Mouse (Mus musculus) adrenal gland, adult (tissue): ENCODE data around the gene Nhp2.
"Not testable (repeated sequence)": the region's sequence is repeated elsewhere in the genome, so short reads cannot be mapped to it uniquely, and the experiment has no call there.

Experiments used
- DNase-seq, 2 experiments: peaks; one replicate each; pipeline ENCODE4 v3.0.0; 2022 to 2023; ENCODE audit warnings: low spot score in 1 of 2; ENCODE audit not compliant: inconsistent age in 2 of 2

The Nhp2 gene

DNA sequence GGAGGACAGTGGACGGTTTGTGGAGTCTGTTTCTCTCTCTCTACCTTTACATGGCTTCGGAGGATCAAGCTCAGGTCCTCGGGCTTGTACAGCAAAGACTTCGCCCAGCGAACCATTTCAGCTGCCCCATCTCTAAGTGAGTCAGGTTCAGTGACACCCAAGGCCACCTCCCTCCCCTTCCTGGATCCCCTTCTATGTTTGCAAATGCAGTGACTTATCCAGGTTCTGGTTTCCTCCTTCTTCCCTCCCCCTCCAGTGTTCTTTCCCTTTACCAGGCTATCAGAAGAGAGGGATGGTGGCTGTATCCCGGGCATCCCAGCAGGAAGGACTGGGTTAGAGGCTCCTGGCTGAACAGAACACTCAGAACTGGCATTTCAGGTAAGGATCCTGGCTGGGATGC is 34.2 kb downstream of the Nhp2 start:
- DNase-seq: peak in 1 of 2 experiments; percentile 56

DNA sequence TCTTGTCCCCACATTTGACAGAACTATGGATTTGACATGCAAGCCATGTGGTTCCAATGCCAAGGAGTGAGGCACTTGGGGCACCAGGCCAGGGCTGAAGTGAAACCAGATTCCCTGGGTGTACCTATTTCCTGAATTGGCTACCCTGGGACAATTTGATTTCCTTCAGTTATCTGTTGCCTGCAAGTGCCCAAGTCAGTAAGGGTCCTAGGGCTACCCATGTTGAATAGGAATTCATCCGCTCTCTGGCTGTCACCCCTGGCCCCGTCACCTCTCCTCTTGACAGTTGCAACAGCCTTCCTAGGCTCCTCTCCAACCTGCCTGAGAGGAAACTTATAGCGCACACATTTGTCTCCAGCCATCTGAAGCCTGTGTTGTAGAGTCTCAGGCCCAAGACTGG is 35.4 kb downstream of the Nhp2 start:
- DNase-seq: peak in 1 of 2 experiments; percentile 53

DNA sequence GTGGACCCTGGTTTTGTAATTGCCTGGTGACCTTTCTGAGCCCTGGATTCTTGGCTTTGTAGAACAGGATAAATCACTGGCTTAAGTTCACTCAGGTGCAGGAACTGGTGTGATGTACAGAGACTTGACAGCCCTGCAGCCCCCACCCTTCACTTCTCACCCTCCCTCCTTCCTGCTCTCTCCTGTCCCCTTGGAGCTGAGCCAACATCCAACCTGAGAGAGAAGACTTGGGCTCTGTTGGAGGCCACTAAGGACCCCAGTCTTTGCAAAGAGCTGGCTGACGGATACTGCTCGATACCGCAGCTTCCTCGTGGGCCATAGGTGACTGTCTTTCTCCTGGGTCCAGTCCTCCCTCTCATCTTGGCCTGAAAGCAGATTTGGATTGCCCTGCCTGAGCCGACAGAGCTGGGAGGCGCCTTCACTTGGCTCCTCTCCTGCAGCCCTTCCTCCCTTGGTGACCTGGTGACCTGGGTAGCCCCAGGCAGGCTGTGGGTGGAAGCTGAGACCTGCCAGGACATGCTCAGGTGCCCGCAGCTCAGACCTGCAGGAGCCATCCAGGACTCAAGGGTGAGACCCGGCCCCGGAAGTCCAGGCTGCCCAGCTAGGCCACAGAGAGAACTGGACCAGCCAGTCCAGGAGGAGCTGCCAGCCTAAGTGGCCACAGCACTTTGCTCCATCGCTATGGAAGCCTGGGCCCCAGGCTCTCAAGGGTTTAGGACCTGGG is 37.4 kb downstream of the Nhp2 start:
- peak in 1 of 2 experiments; percentile 43 for DNase-seq

DNA sequence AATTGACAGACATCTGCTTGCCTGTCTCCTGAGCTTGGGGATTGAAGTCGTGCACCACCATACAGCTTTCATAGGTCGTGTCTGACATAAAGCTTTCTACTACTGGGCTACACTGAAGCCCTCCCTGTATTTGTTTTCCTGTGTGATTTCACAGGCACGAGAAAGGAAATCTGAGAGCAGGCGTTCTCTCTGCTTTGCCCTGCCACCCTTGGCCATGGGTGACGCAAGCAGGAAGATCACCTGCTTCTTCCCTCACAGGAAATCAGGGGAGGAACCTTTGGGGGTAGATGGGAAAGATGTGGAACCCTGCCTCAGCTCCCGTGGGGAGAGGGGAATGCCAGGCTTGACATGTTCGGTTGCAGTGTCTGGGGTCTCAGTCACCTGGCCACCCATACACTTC is 38.8 kb downstream of the Nhp2 start:
- DNase-seq: no peak

DNA sequence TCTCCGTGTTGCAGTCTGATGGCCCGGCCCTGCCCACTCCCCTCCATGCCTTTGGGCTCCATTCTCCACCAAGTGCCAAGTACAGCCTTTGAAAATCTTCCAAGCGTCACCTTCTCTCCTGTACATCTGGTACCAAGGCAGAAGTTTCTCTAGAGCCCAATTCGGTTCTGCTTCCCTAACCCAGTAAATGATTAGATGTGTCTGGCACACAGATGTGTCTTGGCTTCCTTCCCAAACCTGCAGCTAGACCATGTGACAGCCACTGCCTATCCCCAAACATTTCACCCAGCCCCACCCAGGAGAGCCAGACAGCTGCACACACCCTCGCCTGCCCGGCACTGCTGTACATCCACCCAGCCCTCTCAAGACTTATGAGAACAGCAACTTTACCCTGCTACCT is 39.2 kb downstream of the Nhp2 start:
- DNase-seq: peak; percentile 62 to 76

DNA sequence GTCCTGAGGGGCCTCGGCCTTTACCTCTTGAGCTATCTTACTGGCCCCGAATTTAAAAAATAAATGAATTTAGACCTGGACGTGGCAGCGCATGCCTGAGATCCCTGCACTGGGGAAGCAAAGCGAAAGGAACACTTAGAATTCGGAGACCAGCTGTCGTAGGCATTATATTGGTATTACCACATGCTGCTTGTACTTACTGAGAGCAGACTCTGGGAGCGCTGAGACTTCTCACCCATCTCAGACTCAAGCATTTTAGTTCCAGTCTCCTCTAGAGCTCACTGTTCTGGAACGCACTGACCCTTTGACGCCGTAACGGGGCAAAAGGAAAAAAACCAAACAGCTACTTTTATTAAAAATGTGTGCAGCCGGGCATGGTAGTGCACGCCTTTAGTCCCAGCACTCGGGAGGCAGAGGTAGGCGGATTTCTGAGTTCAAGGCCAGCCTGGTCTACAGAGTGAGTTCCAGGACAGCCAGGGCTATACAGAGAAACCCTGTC is 42.4 kb downstream of the Nhp2 start:
- no peak for DNase-seq

DNA sequence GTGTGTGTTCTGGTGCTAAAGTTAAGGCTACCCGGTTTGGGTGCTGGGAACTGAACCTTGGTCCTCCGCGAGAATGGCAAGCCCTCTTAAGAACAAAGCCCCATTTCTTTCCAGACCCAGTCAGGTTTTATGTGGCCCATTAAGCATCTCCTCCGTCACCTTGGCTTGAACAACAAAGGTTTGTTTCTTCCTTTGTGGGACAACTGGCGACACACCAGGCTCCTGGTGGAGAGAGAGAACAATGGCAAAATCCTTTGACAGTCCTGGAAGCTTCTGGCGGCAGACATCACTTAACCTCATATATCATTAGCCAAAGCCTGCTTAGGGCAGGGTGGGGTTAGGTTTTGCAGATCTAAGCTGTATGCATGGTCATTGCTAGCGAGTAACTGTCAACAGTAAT is 43.1 kb downstream of the Nhp2 start:
- DNase-seq: no peak

DNA sequence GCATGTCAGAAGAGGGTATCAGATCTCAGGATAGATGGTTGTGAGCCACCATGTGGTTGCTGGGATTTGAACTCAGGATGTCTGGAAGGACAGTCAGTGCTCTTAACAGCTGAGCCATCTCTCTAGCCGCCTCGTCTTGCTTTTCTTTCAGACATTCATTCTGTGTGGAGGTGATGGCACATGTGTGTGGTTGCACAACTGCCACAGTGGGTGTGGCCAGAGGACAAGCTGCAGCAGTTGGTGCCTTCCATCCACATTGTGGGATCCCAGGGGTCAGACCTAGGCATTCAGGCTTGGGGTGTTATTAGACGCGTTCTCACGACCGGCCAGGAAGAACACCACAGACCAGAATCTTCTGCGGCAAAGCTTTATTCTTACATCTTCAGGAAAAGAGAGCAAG is 45.2 kb downstream of the Nhp2 start:
- not testable (repeated sequence) for DNase-seq

DNA sequence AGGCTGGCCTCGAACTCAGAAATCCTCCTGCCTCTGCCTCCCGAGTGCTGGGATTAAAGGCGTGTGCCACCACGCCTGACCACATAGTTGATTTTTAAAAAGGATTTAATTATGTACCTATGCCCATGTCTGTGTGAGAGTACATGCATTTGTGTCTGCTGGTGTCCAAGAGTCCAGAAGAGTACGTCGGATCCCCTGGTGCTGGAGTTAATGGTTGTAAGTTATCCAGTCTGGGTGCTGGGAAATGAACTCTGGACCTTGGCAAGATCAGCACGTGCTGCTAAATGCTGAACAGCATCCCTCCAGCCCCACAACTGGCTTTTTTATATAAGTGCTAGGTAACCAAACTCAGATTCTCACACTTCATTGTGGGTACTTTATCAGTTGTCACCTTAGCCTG is 51.3 kb downstream of the Nhp2 start:
- no peak for DNase-seq

DNA sequence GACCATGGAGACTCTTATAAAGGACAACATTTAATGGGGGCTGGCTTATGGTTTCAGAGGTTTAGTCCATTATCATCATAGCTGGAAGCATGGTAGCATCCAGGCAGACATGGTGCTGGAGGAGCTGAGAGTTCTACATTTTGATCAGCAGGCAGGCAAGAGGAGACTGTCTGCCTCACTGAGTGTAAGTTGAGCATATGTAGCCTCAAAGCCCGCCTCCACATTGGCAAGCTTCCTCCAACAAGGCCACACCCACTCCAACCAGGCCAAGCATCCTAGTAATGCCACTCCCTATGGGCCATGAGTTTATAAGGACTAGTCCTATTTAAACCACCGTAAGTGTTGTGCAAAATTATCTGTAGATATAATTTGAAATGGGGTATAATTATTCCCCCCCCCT is 51.8 kb downstream of the Nhp2 start:
- DNase-seq: no peak

DNA sequence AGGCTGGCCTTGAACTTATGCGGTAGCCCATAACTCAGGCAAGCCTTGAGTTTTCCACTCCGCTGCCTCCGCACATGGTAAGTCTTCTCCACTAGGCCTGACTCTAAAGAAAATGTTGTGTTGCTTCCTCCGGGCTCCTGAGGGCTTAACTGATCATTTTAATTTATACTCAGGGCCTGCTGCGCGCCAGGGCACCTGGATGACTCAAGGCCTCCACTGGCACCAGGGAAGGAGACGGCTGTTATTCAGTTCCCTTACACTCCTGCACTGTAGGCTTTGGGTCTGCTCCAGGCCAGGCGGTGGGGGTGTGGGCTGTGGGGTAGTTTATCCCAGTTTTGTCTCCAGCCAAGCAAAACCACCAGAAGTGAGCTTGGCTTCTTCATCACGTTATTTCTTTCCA is 53.8 kb downstream of the Nhp2 start:
- DNase-seq: peak; percentile 52 to 80
